Mouse (Mus musculus) heart, adult 11 months (tissue): ENCODE results near the gene Cdk5r1.

Experiments used
- DNase-seq: peaks from one replicate; pipeline ENCODE4 v3.0.0; 2022

Gene Cdk5r1

DNA sequence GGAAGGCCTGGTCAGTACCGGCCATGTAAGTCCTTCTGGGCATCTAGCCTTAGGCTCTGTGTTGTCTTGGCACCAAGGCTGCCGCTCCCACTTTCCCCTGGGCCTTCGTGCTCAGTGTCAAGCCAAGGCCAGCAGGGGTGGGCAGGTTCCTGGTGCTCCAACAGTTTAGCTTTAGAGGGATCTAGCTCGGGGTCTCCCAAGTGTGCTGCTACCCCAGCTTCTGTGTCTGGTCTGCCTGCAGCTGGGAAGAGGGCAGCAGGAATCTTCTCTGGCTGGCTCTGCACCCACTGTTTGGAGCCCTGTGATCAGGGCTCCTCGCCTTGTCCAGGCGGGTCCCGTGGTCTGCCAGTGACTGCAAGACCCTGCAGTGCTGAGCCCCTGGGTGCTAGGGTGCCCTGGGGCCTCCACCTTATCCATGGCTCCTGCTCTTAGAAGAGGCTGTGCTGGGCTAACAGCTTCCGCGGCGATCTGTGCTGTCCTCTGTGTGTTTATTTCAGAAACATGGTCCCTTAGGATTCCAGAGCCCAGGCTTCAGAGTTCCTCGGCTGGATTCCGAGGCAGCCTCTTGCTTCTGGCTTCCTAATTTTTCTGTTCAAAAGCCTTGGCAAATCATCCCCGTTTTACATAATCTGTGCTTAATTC, 4.7 kb downstream of the Cdk5r1 start:
- no peak for DNase-seq

DNA sequence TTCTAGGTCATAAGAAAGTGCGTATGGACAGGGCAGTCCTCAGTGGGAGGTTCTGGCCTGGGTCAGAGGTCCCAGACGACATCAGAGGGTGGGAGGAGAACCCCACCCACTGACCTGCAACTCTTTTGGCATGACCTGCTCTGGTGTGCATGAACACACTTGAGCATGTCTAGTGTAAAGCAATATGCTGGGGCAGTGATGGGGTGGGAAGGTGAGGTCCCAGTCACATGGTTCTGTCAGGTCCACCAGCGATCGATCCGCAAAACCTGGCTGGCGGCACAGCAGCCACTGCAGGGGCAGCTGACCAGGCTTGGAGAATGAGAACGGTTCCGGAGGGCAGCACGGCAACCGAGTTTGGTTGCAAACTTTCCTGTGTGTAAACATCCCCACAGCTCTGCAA, 5.5 kb downstream of the Cdk5r1 start:
- no peak for DNase-seq

- DNase-seq, result no peak
Measured at GRCm38 (mm10) chr11:80482921-80483320, 6.1 kb downstream of the Cdk5r1 start.

- no peak for DNase-seq
Measured at GRCm38 (mm10) chr11:80483536-80484067, 6.8 kb downstream of the Cdk5r1 start.

DNA sequence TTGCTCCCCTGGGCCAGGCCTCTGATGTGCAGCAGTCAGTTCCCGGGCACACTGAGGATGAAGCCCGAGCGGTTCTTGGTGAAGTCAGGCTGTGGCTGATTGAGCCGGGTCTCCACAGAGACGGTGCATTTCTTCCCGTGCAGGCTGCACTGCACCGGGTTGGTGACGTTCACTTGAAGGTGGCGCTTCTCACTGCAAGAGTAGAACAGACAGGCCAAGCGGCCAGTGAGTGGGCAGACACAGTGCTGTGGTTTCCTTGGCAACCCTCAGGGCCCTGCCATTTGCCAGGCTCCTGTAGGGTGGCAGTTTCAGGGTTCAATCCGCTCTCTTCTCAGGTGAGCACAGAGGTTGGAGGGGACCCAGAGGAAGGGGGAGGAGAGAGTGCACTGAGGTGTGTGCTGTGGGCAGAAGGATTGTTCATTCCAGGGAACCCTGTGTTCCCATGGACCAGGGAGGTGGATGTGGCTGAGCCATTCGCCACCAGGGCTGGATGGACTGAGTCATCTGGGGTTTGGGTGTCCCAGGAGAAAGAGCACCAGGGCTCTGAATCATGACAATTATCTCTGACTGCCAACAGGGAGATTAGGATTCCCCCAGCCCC, 7.5 kb downstream of the Cdk5r1 start:
- no peak for DNase-seq

GRCm38 (mm10) chr11:80485120-80485551, 8.3 kb downstream of the Cdk5r1 start:
- no peak for DNase-seq

GRCm38 (mm10) chr11:80485622-80486206, 8.9 kb downstream of the Cdk5r1 start:
- peak; percentile 87 for DNase-seq

- DNase-seq, result no peak
Measured at GRCm38 (mm10) chr11:80487904-80488587, 11.2 kb downstream of the Cdk5r1 start.

GRCm38 (mm10) chr11:80489172-80489881, 12.5 kb downstream of the Cdk5r1 start:
- DNase-seq, result no peak

- DNase-seq, result no peak
Measured at GRCm38 (mm10) chr11:80489882-80490196, 13.0 kb downstream of the Cdk5r1 start.

DNA sequence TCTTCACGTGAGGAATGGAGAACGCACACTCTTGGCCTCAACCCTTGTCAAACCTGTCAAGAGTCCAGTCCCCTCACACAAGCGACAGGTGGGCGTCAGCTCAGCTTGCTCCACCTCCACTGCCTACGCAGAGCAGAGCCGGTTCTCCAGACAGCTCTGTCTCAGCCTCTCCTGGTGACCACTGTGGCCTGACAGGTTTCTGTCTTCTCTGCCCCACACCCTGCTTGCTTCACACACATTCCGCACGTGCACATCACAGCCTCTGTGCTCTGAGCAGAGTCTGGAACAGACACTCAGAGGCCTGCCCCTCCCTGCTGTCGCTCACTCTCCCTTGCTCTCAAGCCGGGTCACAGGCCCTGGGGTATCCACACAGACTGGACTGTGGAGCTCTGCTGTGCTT, 14.0 kb downstream of the Cdk5r1 start:
- no peak for DNase-seq

GRCm38 (mm10) chr11:80493186-80493585, 16.4 kb downstream of the Cdk5r1 start:
- no peak for DNase-seq

DNA sequence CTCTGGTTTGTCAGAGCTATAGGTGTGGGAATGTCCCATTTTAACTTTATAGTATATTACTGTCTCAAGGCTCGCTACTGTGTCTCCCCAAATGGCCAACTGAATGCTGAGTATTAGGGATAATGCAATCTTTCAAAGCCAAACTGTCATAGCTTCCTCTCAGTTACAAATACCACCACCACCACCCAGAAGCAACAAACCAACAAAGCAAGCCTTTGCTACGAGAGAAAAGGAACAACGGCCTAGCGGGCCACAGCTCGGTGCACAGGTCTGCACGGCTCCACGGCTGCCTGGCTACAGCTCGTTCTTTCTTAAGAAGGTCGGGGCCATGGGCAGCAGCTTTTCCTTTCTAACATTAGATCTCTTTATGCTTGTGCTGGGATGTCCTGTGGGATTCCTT, 18.0 kb downstream of the Cdk5r1 start:
- no peak for DNase-seq

DNA sequence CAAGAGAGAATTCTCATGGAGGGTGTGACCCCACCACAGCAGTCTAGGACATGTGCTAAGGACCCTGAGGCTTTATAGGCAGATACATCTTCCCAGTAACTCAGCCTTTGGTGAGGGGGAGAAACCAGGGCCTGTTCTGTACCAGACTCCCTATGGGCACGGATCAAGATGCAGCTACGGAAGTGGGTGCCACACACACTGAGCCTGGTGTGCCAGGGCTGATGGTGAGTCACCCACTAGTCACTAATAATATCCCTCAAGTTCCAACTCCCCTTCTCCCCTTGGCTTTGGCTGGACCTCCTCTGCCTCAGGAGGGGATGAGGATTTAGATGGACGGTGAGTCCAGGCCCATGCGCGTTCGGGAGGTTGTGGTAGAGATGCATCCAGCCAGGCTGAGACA, 19.1 kb downstream of the Cdk5r1 start:
- DNase-seq, result no peak

GRCm38 (mm10) chr11:80496640-80497039, 19.8 kb downstream of the Cdk5r1 start:
- no peak for DNase-seq

- no peak for DNase-seq
Measured at GRCm38 (mm10) chr11:80497225-80497919, 20.5 kb downstream of the Cdk5r1 start.

GRCm38 (mm10) chr11:80498328-80499070, 21.7 kb downstream of the Cdk5r1 start:
- no peak for DNase-seq

GRCm38 (mm10) chr11:80499550-80499952, 22.7 kb downstream of the Cdk5r1 start:
- DNase-seq, result no peak

- DNase-seq, result no peak
Measured at GRCm38 (mm10) chr11:80503281-80503680, 26.5 kb downstream of the Cdk5r1 start.

- no peak for DNase-seq
Measured at GRCm38 (mm10) chr11:80503726-80504452, 27.1 kb downstream of the Cdk5r1 start.
